Mouse (Mus musculus): Measurements from ENCODE around the gene Shtn1. TPM values are rescaled to one million over a fixed set of nuclear protein-coding genes. Genes with fewer than 3 reads are reported as not detected.

Gene Shtn1
- polyA plus RNA-seq, 1 experiment, result 0.10 TPM

DNA sequence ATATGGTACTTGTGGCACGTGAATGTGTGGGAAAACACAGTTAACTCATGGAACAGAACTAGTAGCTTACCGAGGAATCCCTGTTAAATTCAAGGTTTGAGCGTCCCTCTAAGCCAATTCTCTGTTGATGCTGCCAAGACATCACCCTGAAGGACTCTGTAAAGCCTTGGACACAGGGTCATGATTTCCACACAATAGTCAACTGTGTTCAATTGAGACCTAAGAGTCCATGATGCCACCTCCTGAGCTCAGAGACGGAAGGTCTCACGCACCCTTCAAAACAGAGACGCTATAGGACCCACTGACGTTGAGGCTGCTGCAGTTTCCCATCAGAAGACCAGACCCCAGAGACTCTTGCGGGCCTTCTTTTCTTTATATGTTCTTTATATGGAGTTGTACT is 101.8 kb downstream of the Shtn1 start:
- no peak for TF ChIP-seq MAX (IDR thresholded peaks at IDR 0.05; ENCODE audit: low read depth)
- TF ChIP-seq CEBPB (IDR thresholded peaks at IDR 0.05; ENCODE audit: insufficient read depth, poor library complexity, severe bottlenecking), result no peak
- no peak for TF ChIP-seq TCF12 (IDR thresholded peaks at IDR 0.05; ENCODE audit: insufficient read depth, poor library complexity, severe bottlenecking)
- TF ChIP-seq E2F4 (IDR thresholded peaks at IDR 0.05; ENCODE audit: insufficient read depth), result no peak
- no peak for TF ChIP-seq USF1 (IDR thresholded peaks at IDR 0.05; ENCODE audit: low read depth)
- TF ChIP-seq MYOG (IDR thresholded peaks at IDR 0.05; ENCODE audit: control insufficient read depth in 1 of 3, insufficient read depth in 1 of 3, insufficient read length in 2 of 3, low read depth in 2 of 3), result no peak
- no peak for TF ChIP-seq MYOD1 (IDR thresholded peaks at IDR 0.05; ENCODE audit: control insufficient read depth in 1 of 3, insufficient read length in 2 of 3, low read depth in 2 of 3)
- TF ChIP-seq POLR2AphosphoS2 (IDR thresholded peaks at IDR 0.05; ENCODE audit: insufficient read length, low read depth), result no peak
- TF ChIP-seq POLR2A (IDR thresholded peaks at IDR 0.05; ENCODE audit: insufficient read length, low read depth), result no peak
- TF ChIP-seq TCF3 (IDR thresholded peaks at IDR 0.05; ENCODE audit: insufficient read length, low read depth), result no peak
- TF ChIP-seq SRF (IDR thresholded peaks at IDR 0.05; ENCODE audit: control insufficient read depth, insufficient read length, low read depth), result no peak
- no peak for TF ChIP-seq REST (IDR thresholded peaks at IDR 0.05; ENCODE audit: insufficient read depth, insufficient read length)
- Histone ChIP-seq H3K27me3 (ENCODE audit: control insufficient read depth, insufficient read depth, insufficient read length) (no peaks in the 10 kb centered on the region), H3K4me2 (ENCODE audit: low read depth) (no peak overlapping the region), H3K4me3 (no peak overlapping the region), H3K36me3 (ENCODE audit: control insufficient read depth, insufficient read depth) (no peaks in the 10 kb centered on the region), H3ac (ENCODE audit: control insufficient read depth, insufficient read length) (no peak overlapping the region), H3K79me2 (ENCODE audit: control insufficient read depth, insufficient read depth) (no peaks in the 10 kb centered on the region)

DNA sequence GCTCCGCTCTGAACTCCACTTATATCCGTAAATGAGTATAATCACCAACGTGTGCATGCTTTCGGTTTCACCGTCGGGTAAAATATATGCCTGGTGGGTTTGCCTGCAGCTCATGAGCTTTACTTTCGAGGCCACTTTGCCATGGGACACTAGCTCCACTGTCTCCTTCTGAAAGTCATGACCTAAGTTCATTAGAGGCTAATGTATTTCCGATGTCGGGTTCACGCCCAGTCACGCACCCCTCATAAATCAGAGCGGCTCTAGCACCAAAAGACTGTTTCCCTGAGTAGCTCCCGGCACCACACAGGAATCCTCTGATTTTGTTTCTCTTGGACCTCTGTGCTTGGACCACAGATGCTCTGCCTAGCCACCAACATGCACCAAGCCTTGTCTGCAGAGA is 105.1 kb downstream of the Shtn1 start:
- Histone ChIP-seq H3K79me2 (ENCODE audit: control insufficient read depth, insufficient read depth) (no peaks in the 10 kb centered on the region), H3ac (ENCODE audit: control insufficient read depth, insufficient read length) (no peak overlapping the region), H3K36me3 (ENCODE audit: control insufficient read depth, insufficient read depth) (no peaks in the 10 kb centered on the region), H3K4me3 (no peak overlapping the region), H3K27me3 (ENCODE audit: control insufficient read depth, insufficient read depth, insufficient read length) (no peaks in the 10 kb centered on the region), H3K4me2 (ENCODE audit: low read depth) (no peak overlapping the region)
- TF ChIP-seq MYOD1 (IDR thresholded peaks at IDR 0.05; ENCODE audit: control insufficient read depth in 1 of 3, insufficient read length in 2 of 3, low read depth in 2 of 3), result no peak
- no peak for TF ChIP-seq REST (IDR thresholded peaks at IDR 0.05; ENCODE audit: insufficient read depth, insufficient read length)

DNA sequence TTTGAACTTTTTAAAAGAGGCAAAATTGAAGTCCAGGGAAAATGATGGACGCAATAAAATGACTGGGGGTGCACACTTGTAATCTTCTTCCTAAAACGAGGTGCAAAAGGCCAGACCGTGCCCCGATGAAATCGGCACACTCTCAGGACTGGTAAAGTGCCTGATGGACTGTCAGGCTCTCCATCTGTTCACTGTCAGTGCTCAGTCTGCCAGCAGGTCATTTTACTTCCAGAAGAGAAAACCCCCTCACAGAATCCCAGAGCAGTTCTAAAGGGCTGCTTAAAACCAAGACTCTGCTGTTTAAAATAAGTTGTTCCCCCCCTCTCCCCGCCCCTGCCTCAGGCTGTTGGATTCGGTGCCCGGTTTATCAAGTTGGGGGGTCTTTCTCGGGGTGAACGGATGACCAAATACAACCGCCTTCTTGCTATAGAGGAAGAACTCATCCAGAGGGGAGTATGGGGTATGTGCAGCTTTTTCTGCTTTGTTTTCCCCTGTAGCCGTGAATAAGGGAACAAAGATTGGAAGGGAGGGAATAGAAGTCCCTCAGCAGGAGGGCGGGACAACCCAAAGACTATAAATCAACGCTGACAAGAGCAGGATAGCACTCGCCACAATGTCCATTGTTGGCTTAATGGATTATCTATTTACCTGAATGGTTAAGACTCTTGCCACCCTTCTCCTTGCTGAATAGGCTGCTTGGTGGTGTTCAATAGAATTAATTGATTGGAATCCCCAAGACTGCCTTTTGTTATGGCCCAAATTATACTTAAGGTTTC is 107.0 kb downstream of the Shtn1 start:
- no peaks in the 10 kb centered on the region for H3K79me2 ChIP-seq (ENCODE audit: control insufficient read depth, insufficient read depth)
- TF ChIP-seq TCF3 (IDR thresholded peaks at IDR 0.05; ENCODE audit: insufficient read length, low read depth) (no peak), POLR2AphosphoS2 (IDR thresholded peaks at IDR 0.05; ENCODE audit: insufficient read length, low read depth) (no peak), MAX (IDR thresholded peaks at IDR 0.05; ENCODE audit: low read depth) (no peak), E2F4 (IDR thresholded peaks at IDR 0.05; ENCODE audit: insufficient read depth) (no peak), SRF (IDR thresholded peaks at IDR 0.05; ENCODE audit: control insufficient read depth, insufficient read length, low read depth) (no peak), POLR2A (IDR thresholded peaks at IDR 0.05; ENCODE audit: insufficient read length, low read depth) (no peak), CEBPB (IDR thresholded peaks at IDR 0.05; ENCODE audit: insufficient read depth, poor library complexity, severe bottlenecking) (no peak), MYOG (IDR thresholded peaks at IDR 0.05; ENCODE audit: control insufficient read depth in 1 of 3, insufficient read depth in 1 of 3, insufficient read length in 2 of 3, low read depth in 2 of 3) (no peak), TCF12 (IDR thresholded peaks at IDR 0.05; ENCODE audit: insufficient read depth, poor library complexity, severe bottlenecking) (no peak), MYOD1 (IDR thresholded peaks at IDR 0.05; ENCODE audit: control insufficient read depth in 1 of 3, insufficient read length in 2 of 3, low read depth in 2 of 3) (no peak), REST (IDR thresholded peaks at IDR 0.05; ENCODE audit: insufficient read depth, insufficient read length) (no peak), USF1 (IDR thresholded peaks at IDR 0.05; ENCODE audit: low read depth) (no peak)
- H3ac ChIP-seq (ENCODE audit: control insufficient read depth, insufficient read length), result no peak overlapping the region
- no peaks in the 10 kb centered on the region for H3K36me3 ChIP-seq (ENCODE audit: control insufficient read depth, insufficient read depth)
- no peak overlapping the region for H3K4me2 ChIP-seq (ENCODE audit: low read depth)
- H3K27me3 ChIP-seq (ENCODE audit: control insufficient read depth, insufficient read depth, insufficient read length), result no peaks in the 10 kb centered on the region
- no peak overlapping the region for H3K4me3 ChIP-seq

DNA sequence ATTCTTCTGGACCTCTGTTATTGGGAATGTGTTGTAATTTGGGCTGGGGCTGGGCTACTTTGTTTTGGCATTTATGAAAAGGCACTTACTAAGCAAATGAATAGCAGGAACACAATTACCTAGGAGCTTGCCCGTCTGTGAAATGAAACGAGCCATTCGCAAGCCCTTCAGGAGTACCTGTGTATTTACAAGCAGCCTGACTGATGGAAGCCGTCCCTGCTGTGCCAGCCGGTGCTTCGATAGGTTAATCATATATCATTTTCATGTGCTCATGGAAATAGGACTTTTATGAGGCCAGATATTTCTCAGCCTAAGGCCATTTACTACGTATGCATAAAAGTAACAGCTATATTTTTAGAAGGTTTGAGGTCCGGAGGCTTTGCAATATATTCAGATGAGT is 112.9 kb downstream of the Shtn1 start:
- Histone ChIP-seq H3K27me3 (ENCODE audit: control insufficient read depth, insufficient read depth, insufficient read length) (no peaks in the 10 kb centered on the region), H3K36me3 (ENCODE audit: control insufficient read depth, insufficient read depth) (no peaks in the 10 kb centered on the region), H3K79me2 (ENCODE audit: control insufficient read depth, insufficient read depth) (no peaks in the 10 kb centered on the region), H3ac (ENCODE audit: control insufficient read depth, insufficient read length) (no peak overlapping the region), H3K4me2 (ENCODE audit: low read depth) (no peak overlapping the region), H3K4me3 (no peak overlapping the region)
- no peak for TF ChIP-seq POLR2AphosphoS2 (IDR thresholded peaks at IDR 0.05; ENCODE audit: insufficient read length, low read depth)
- no peak for TF ChIP-seq MYOD1 (IDR thresholded peaks at IDR 0.05; ENCODE audit: control insufficient read depth in 1 of 3, insufficient read length in 2 of 3, low read depth in 2 of 3)

DNA sequence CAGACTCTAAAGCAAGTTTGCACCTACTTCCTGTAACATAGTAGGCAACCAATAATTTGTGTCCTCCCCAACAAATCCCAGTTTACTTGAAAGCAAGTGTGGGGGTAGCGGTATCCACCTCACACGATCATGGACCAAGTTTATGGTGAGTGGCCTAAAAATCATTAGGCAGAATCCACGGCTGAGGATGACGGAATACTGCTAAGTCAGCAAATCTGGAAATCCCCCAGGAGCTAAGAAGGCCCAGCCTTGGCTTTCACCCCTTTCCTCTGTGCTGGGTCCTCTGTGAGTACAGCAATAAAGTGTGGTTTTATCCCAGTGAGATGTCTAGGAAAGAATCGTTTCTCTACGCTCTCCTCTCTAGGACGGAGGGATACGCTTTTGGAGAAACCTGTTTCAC is 121.1 kb downstream of the Shtn1 start:
- H3K4me3 ChIP-seq, result no peak overlapping the region
- no peak for TF ChIP-seq MYOD1 (IDR thresholded peaks at IDR 0.05; ENCODE audit: control insufficient read depth in 1 of 3, insufficient read length in 2 of 3, low read depth in 2 of 3)
- no peak for TF ChIP-seq POLR2A (IDR thresholded peaks at IDR 0.05; ENCODE audit: insufficient read length, low read depth)
- TF ChIP-seq SRF (IDR thresholded peaks at IDR 0.05; ENCODE audit: control insufficient read depth, insufficient read length, low read depth), result no peak
- no peak for TF ChIP-seq MAX (IDR thresholded peaks at IDR 0.05; ENCODE audit: low read depth)
- TF ChIP-seq POLR2AphosphoS2 (IDR thresholded peaks at IDR 0.05; ENCODE audit: insufficient read length, low read depth), result no peak
- no peak for TF ChIP-seq REST (IDR thresholded peaks at IDR 0.05; ENCODE audit: insufficient read depth, insufficient read length)
- TF ChIP-seq MYOG (IDR thresholded peaks at IDR 0.05; ENCODE audit: control insufficient read depth in 1 of 3, insufficient read depth in 1 of 3, insufficient read length in 2 of 3, low read depth in 2 of 3), result no peak
- no peak for TF ChIP-seq USF1 (IDR thresholded peaks at IDR 0.05; ENCODE audit: low read depth)
- TF ChIP-seq TCF3 (IDR thresholded peaks at IDR 0.05; ENCODE audit: insufficient read length, low read depth), result no peak
- TF ChIP-seq TCF12 (IDR thresholded peaks at IDR 0.05; ENCODE audit: insufficient read depth, poor library complexity, severe bottlenecking), result no peak
- no peak for TF ChIP-seq E2F4 (IDR thresholded peaks at IDR 0.05; ENCODE audit: insufficient read depth)
- no peak for TF ChIP-seq CEBPB (IDR thresholded peaks at IDR 0.05; ENCODE audit: insufficient read depth, poor library complexity, severe bottlenecking)
- H3ac ChIP-seq (ENCODE audit: control insufficient read depth, insufficient read length), result no peak overlapping the region
- no peaks in the 10 kb centered on the region for H3K36me3 ChIP-seq (ENCODE audit: control insufficient read depth, insufficient read depth)
- H3K79me2 ChIP-seq (ENCODE audit: control insufficient read depth, insufficient read depth), result no peaks in the 10 kb centered on the region
- H3K27me3 ChIP-seq (ENCODE audit: control insufficient read depth, insufficient read depth, insufficient read length), result no peaks in the 10 kb centered on the region
- H3K4me2 ChIP-seq (ENCODE audit: low read depth), result no peak overlapping the region
